Mouse (Mus musculus) CH12.LX (cell line): ENCODE data around the gene Dnajb5.

ENCODE experiments used
- CHD2 ChIP-seq: IDR thresholded peaks from 2 replicates; pipeline ENCODE4 v1.6.1; 2011; ENCODE audit warnings: low read length, improper control_type of control experiment
- CTCF ChIP-seq, 2 experiments: IDR thresholded peaks in 1 of 2; conservative IDR thresholded peaks in 1 of 2; 2 replicates each; pipeline ENCODE4 v1.5.1; 2011 to 2012; ENCODE audit warnings: low read depth in 2 of 2, low read length in 2 of 2, improper control_type of control experiment in 1 of 2, inconsistent platforms in 1 of 2, mild to moderate bottlenecking in 1 of 2, moderate library complexity in 1 of 2
- EP300 ChIP-seq: IDR thresholded peaks from 2 replicates; pipeline ENCODE4 v1.6.1; 2011; ENCODE audit warnings: low read length, improper control_type of control experiment
- IRF4 ChIP-seq: IDR thresholded peaks from 2 replicates; pipeline ENCODE4 v1.6.1; 2014; ENCODE audit warnings: low read depth, mild to moderate bottlenecking, inconsistent platforms, low read length, improper control_type of control experiment
- KAT2A ChIP-seq: IDR thresholded peaks from 2 replicates; pipeline ENCODE4 v1.6.1; 2012; ENCODE audit warnings: low read length, improper control_type of control experiment, inconsistent platforms; ENCODE audit not compliant: insufficient replicate concordance
- MAX ChIP-seq: IDR thresholded peaks from 2 replicates; pipeline ENCODE4 v1.6.1; 2011; ENCODE audit warnings: low read length, improper control_type of control experiment
- MYC ChIP-seq: IDR thresholded peaks from 2 replicates; pipeline ENCODE4 v1.6.1; 2011; ENCODE audit warnings: low read depth, mild to moderate bottlenecking, improper control_type of control experiment, low read length
- NELFE ChIP-seq: IDR thresholded peaks from 2 replicates; pipeline ENCODE4 v1.6.1; 2011; ENCODE audit warnings: low read depth, low read length, improper control_type of control experiment
- POLR2A ChIP-seq: IDR thresholded peaks from 2 replicates; pipeline ENCODE4 v1.6.1; 2011; ENCODE audit warnings: low read depth, mild to moderate bottlenecking, improper control_type of control experiment, low read length
- POLR2AphosphoS2 ChIP-seq: IDR thresholded peaks from 2 replicates; pipeline ENCODE4 v1.6.1; 2011; ENCODE audit warnings: low read depth, low read length, improper control_type of control experiment
- SIN3A ChIP-seq: IDR thresholded peaks from 2 replicates; pipeline ENCODE4 v1.6.1; 2012; ENCODE audit warnings: low read length, improper control_type of control experiment, inconsistent platforms
- USF1 ChIP-seq: IDR thresholded peaks from 2 replicates; pipeline ENCODE4 v1.6.1; 2014; ENCODE audit warnings: low read depth, mild to moderate bottlenecking, inconsistent platforms, low read length, improper control_type of control experiment
- USF2 ChIP-seq: conservative IDR thresholded peaks from 2 replicates; pipeline ENCODE4 v1.6.1; 2011; ENCODE audit warnings: low read depth, low read length, improper control_type of control experiment
- ZKSCAN1 ChIP-seq: IDR thresholded peaks from 2 replicates; pipeline ENCODE4 v1.6.1; 2012; ENCODE audit warnings: low read depth, inconsistent platforms, low read length, improper control_type of control experiment, borderline replicate concordance

DNA sequence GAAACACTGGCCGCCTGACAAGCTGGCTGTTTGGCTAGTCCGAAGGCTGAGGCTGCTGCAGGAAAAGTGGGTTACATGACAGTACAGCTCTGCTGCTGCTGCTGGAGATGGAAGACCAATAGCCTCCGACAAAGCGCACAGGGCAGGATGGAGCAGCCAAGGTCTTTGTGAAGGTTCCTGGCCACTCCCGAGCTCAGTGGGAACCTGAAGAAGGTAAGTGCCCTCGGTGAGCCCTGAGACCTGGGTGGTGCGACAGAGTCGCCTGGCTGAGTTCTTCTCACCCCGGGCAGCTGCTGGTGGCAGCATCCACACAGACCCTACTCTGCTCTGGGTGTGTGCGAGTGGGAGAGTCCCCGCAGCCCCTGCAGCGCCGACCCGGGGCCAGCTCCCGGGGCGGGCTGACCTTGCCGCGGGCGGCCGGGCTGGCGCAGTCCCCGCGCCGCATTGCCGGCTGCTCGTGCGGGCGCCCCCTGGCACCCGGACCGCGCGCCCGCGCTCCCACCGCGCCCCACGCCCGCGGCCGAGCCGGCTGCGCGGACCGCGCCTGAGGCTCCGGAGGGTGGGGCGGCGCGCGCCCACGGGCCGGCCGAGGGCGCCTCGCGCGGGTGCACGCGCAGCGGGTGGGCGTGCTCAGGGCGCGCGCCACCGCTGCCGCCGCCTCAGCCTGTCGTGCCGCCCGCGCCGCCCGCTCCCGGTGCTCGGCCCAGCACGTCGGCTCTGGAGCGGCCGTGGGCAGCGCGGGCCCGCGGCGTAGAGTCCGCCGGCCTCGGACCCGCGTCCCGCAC is 32.8 kb upstream of the Dnajb5 start, which contains the start of gene Phf24:
- TF ChIP-seq IRF4 (no peak), USF1 (no peak), MAX (no peak), USF2 (no peak), MYC (no peak), CTCF (conservative IDR thresholded peaks at IDR 0.05 in 1 of 2, IDR thresholded peaks at IDR 0.05 in 1 of 2; ENCODE audit: low read depth in 2 of 2, low read length in 2 of 2) (no peak), EP300 (no peak), POLR2AphosphoS2 (no peak), NELFE (no peak), KAT2A (no peak), POLR2A (no peak), ZKSCAN1 (no peak), CHD2 (no peak), SIN3A (no peak)
